ENCODE assay signal across 8 mouse cellular contexts in genomic region chr15:78531901-78532469, GRCm38 (mm10). TPM values are rescaled to one million over a fixed set of nuclear protein-coding genes. Genes with fewer than 3 reads are reported as not detected.
DNase-seq lines count a peak whose midpoint lies in the region; ATAC-seq lines count a peak whose summit lies in the region.

No protein-coding gene starts in this region.

- ATAC-seq in heart, embryonic 13.5 days (ENCODE audit: extremely low read depth, insufficient number of reproducible peaks, low FRiP score, low TSS enrichment) = peak; percentile 45; the same call in 1 of the 2 replicates
- peak; percentile 63 for ATAC-seq in liver, embryonic 12.5 days
- ATAC-seq in stomach, embryonic 15.5 days (ENCODE audit: insufficient read depth, low FRiP score, low read depth) = peak; percentile 74

- peak; percentile 99 for DNase-seq in CD4-positive, CD25-positive, alpha-beta regulatory T cell, adult 2 months (ENCODE audit: low read depth, low spot score)
- peak; percentile 65 for DNase-seq in fat pad, adult 2 months (ENCODE audit: extremely low read depth, low read depth, low spot score)
- DNase-seq in kidney, postnatal 10 days = peak; percentile 99
- DNase-seq in natural killer cell, adult 2 months (ENCODE audit: low spot score in 2 of 2) = peak; percentile 96 to 97

- H3K4me1 ChIP-seq in brown adipose tissue, adult 24 weeks (ENCODE audit: control insufficient read depth, insufficient read depth, insufficient read length, low read length) = peaks cover 25% of the 10 kb centered on the region
- H3K4me1 ChIP-seq in heart, embryonic 13.5 days = peaks cover 47% of the 10 kb centered on the region
- peaks cover 57% of the 10 kb centered on the region for H3K4me1 ChIP-seq in liver, embryonic 12.5 days
- peaks cover 30% of the 10 kb centered on the region for H3K4me1 ChIP-seq in stomach, embryonic 15.5 days

- no peaks in the 10 kb centered on the region for H3K36me3 ChIP-seq in heart, embryonic 13.5 days
- no peaks in the 10 kb centered on the region for H3K36me3 ChIP-seq in liver, embryonic 12.5 days
- no peaks in the 10 kb centered on the region for H3K36me3 ChIP-seq in stomach, embryonic 15.5 days

- no peaks in the 10 kb centered on the region for H3K9me3 ChIP-seq in heart, embryonic 13.5 days
- H3K9me3 ChIP-seq in liver, embryonic 12.5 days (replicated peaks) = no peaks in the 10 kb centered on the region
- H3K9me3 ChIP-seq in stomach, embryonic 15.5 days = no peaks in the 10 kb centered on the region

- WGBS in heart, embryonic 13.5 days = under 1% methylated on average over 25 of the region's 25 CpGs
- WGBS in liver, embryonic 12.5 days (ENCODE audit: insufficient replicate concordance) = 2% methylated on average over 25 of the region's 25 CpGs
- under 1% methylated on average over 25 of the region's 25 CpGs for WGBS in stomach, embryonic 15.5 days

- H3K27me3 ChIP-seq in heart, embryonic 13.5 days (replicated peaks) = no peaks in the 10 kb centered on the region; the same call in 1 of the 2 replicates
- H3K27me3 ChIP-seq in liver, embryonic 12.5 days (replicated peaks) = peaks cover 29% of the 10 kb centered on the region
- no peaks in the 10 kb centered on the region for H3K27me3 ChIP-seq in stomach, embryonic 15.5 days (replicated peaks)

- H3K9ac ChIP-seq in heart, embryonic 13.5 days = peak overlapping the region; percentile 85
- peak overlapping the region; percentile 25; the same call in 1 of the 2 replicates for H3K9ac ChIP-seq in liver, embryonic 12.5 days
- peak overlapping the region; percentile 39; the same call in 1 of the 2 replicates for H3K9ac ChIP-seq in stomach, embryonic 15.5 days

- peak overlapping the region; percentile 77 for H3K27ac ChIP-seq in brown adipose tissue, adult 24 weeks (replicated peaks; ENCODE audit: low read depth, low read length)
- H3K27ac ChIP-seq in heart, embryonic 13.5 days (replicated peaks) = peak overlapping the region; percentile 88
- H3K27ac ChIP-seq in liver, embryonic 12.5 days = peak overlapping the region; percentile 45; the same call in 1 of the 2 replicates
- H3K27ac ChIP-seq in stomach, embryonic 15.5 days = peak overlapping the region; percentile 90

- peak overlapping the region; percentile 68 for H3K4me2 ChIP-seq in heart, embryonic 13.5 days
- peak overlapping the region; percentile 54 for H3K4me2 ChIP-seq in liver, embryonic 12.5 days
- peak overlapping the region; percentile 55 for H3K4me2 ChIP-seq in stomach, embryonic 15.5 days

- peak overlapping the region; percentile 30 for H3K4me3 ChIP-seq in brown adipose tissue, adult 24 weeks (ENCODE audit: insufficient read depth, low read depth, low read length)
- peak overlapping the region; percentile 46 for H3K4me3 ChIP-seq in heart, embryonic 13.5 days
- H3K4me3 ChIP-seq in liver, embryonic 12.5 days = peak overlapping the region; percentile 22
- peak overlapping the region; percentile 27 for H3K4me3 ChIP-seq in stomach, embryonic 15.5 days (replicated peaks)

RNA-seq across cellular contexts. Expression of gene C1qtnf6, which starts 0.8 kb away (rescaled TPM):
- polyA plus RNA-seq in brown adipose tissue, adult 24 weeks (2012; ENCODE audit: insufficient read depth, insufficient read length, missing spikeins) = 2.7 and 3.3 TPM in 2 replicates
- 28.7 and 31.8 TPM in 2 replicates for polyA plus RNA-seq in heart, embryonic 13.5 days (2015; fragmentation: Nextera tagmentation; extraction: Ambion mirVana)
- 5.2 and 5.6 TPM in 2 replicates for polyA plus RNA-seq in liver, embryonic 12.5 days (2016; fragmentation: Nextera tagmentation; extraction: Ambion mirVana)
- 23.9 and 25.0 TPM in 2 replicates for polyA plus RNA-seq in stomach, embryonic 15.5 days (2015; fragmentation: Nextera tagmentation; extraction: Ambion mirVana)

RNA-seq across cellular contexts. Expression of gene Sstr3, which starts 12.5 kb away (rescaled TPM):
- polyA plus RNA-seq in brown adipose tissue, adult 24 weeks (2012; ENCODE audit: insufficient read depth, insufficient read length, missing spikeins) = not detected in 2 replicates
- polyA plus RNA-seq in heart, embryonic 13.5 days (2015; fragmentation: Nextera tagmentation; extraction: Ambion mirVana) = 0.09 TPM in 1 of 2 replicates, not detected in the other
- 0.02 TPM in 1 of 2 replicates, not detected in the other for polyA plus RNA-seq in liver, embryonic 12.5 days (2016; fragmentation: Nextera tagmentation; extraction: Ambion mirVana)
- polyA plus RNA-seq in stomach, embryonic 15.5 days (2015; fragmentation: Nextera tagmentation; extraction: Ambion mirVana) = 0.18 and 0.44 TPM in 2 replicates

RNA-seq across cellular contexts. Expression of gene Il2rb, which starts 36.9 kb away (rescaled TPM):
- polyA plus RNA-seq in brown adipose tissue, adult 24 weeks (2012; ENCODE audit: insufficient read depth, insufficient read length, missing spikeins) = 0.71 TPM in 1 of 2 replicates, not detected in the other
- 0.04 TPM in 1 of 2 replicates, not detected in the other for polyA plus RNA-seq in heart, embryonic 13.5 days (2015; fragmentation: Nextera tagmentation; extraction: Ambion mirVana)
- polyA plus RNA-seq in liver, embryonic 12.5 days (2016; fragmentation: Nextera tagmentation; extraction: Ambion mirVana) = 0.11 and 0.15 TPM in 2 replicates
- polyA plus RNA-seq in stomach, embryonic 15.5 days (2015; fragmentation: Nextera tagmentation; extraction: Ambion mirVana) = 0.53 and 0.69 TPM in 2 replicates

RNA-seq across cellular contexts. Expression of gene Rac2, which starts 40.6 kb away (rescaled TPM):
- polyA plus RNA-seq in brown adipose tissue, adult 24 weeks (2012; ENCODE audit: insufficient read depth, insufficient read length, missing spikeins) = 3.6 and 8.2 TPM in 2 replicates
- 7.6 and 8.9 TPM in 2 replicates for polyA plus RNA-seq in heart, embryonic 13.5 days (2015; fragmentation: Nextera tagmentation; extraction: Ambion mirVana)
- polyA plus RNA-seq in liver, embryonic 12.5 days (2016; fragmentation: Nextera tagmentation; extraction: Ambion mirVana) = 87.7 and 90.9 TPM in 2 replicates
- 26.5 and 36.5 TPM in 2 replicates for polyA plus RNA-seq in stomach, embryonic 15.5 days (2015; fragmentation: Nextera tagmentation; extraction: Ambion mirVana)

Comparison
In these comparisons a context has a peak if more than half of its experiments do, and no peak if none do; other contexts are left out.
1. Peak in every context shown above with its lines: DNase-seq, ATAC-seq, H3K4me3 ChIP-seq and H3K27ac ChIP-seq.
2. H3K9ac ChIP-seq: peak in every context shown above with its lines; median percentile 85 in heart, embryonic 13.5 days; 39 in stomach, embryonic 15.5 days; 25 in liver, embryonic 12.5 days.